Mouse (Mus musculus): Measurements from ENCODE around the gene Ide.

The Ide gene

DNA sequence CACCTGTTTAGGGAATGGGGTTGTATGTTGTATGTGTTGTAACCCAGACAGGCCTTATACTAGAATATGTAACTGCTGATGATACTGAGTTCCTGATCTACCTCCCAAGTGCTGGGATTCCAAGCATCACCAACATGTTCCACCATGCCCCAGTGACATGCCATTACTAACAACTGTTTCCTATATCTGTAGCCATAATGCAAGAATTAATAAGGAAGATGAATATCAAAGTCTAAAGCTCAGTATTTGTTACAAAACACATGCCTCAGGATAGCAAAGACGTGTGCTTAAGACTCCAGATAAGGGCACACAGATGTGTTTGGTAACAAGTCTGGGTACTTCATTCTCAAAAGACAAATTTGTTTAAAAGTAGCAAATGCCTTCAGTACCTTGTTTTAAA is 2.3 kb downstream of the Ide start:
- in situ Hi-C loops (cut with MboI, MseI), result no loop called here

DNA sequence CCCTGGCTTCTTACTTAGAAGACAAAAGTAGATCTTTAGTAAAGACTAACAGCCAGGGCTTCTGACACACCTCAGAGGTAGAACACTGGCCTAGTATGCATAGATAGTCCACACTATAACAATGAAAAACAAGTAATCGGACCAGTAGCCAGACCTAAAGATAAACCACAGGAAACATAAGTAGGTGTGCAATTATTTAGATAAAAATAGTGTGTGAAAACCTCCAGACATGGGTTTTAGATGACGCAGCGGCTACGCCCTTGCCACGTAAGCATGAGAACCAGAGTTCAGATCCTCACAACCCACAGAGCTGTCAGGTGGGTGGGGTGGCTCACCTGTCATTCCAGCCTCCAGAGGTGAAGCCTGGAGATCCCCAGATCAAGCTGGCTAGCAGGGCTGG is 4.3 kb downstream of the Ide start:
- in situ Hi-C loops (cut with MboI, MseI), result loop anchor here (5.0 kb wide), 1 partner anchor 371 kb away; no protein-coding TSS in a partner anchor

- in situ Hi-C loops (cut with MboI, MseI), result loop anchor here (5.0 kb wide), 1 partner anchor 370 kb away; no protein-coding TSS in a partner anchor
Measured at GRCm38 (mm10) chr19:37332726-37333125, 4.9 kb downstream of the Ide start.

GRCm38 (mm10) chr19:37327216-37327615 is 10.4 kb downstream of the Ide start:
- in situ Hi-C loops (cut with MboI, MseI), result no loop called here

DNA sequence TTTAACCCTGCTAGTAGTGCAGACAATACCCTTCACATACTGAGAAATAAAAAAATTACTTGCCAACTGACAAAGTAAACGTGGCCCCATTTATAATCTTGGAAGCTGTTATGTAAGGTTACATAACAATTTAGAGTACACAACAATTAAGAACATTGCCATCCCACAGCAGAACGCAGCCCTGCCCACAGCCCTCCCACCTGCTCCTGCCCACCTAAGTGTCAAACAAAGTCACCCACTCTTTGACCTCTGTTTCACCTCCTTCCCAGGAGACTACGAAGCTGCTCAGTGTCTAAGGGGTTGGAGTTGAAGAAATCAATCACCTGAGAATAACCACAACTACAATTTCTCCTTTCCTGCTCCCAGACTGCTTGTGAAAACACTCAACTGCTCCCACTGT is 14.1 kb downstream of the Ide start:
- in situ Hi-C loops (cut with MboI, MseI), result no loop called here

GRCm38 (mm10) chr19:37320802-37321619 is 16.6 kb downstream of the Ide start:
- in situ Hi-C loops (cut with MboI, MseI), result no loop called here

DNA sequence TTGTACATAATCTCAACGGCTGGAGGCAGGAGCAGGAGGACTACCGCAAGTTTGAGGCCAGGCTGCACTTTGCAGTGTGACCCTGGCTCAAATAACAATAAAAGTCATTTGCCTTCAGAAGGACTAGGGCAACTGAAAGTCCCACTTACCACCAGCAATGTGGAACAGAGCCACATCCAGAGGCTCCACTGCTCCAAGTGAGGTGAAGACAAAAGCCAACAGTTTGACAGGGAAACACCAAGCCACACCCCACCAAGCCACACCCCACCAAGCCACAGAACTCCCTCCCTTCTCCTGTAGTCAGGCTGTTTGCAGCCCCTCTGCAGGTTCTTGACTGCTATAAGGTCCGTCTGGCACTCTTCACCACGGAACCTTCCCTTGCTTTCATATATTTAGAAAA is 20.3 kb downstream of the Ide start:
- in situ Hi-C loops (cut with MboI, MseI), result no loop called here

GRCm38 (mm10) chr19:37315091-37315490 is 22.6 kb downstream of the Ide start:
- in situ Hi-C loops (cut with MboI, MseI), result no loop called here

DNA sequence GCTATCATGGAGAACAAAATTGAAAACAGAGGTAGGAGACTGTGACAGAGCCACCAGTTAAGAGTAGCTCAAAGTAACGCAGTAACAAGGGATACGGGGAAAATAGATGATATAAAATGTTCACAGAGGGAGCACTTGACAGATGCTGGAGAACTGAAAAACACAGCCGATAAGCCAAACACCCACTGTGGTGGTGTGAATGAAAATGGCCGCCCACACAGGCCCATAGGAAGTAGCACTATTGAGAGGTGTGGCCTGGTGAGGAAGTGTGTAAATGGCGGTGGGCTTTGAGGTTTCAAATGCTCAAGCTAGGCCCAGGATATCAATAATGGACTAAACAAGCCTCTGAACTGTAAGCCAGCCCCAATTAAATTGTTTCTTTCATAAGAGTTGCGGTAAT is 26.2 kb downstream of the Ide start:
- in situ Hi-C loops (cut with MboI, MseI), result no loop called here

DNA sequence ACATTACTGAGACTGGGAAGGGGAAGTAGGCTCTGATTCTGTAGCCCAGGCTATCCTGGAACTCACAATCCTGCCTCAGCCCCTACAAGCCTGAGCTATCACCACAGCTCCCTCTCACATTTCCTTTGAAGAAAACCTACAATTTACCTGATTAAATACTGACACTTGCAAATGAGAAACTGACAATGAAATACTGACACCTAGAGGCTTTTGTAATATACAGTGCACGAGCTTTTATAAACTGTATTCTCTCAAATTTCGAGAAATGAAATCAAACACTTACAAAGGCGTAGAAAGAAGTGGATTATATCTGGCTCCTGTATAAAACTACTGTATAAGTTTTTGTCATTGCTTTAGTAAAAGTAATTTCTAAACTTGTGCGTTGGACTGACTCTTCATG is 27.5 kb downstream of the Ide start:
- in situ Hi-C loops (cut with MboI, MseI), result no loop called here

DNA sequence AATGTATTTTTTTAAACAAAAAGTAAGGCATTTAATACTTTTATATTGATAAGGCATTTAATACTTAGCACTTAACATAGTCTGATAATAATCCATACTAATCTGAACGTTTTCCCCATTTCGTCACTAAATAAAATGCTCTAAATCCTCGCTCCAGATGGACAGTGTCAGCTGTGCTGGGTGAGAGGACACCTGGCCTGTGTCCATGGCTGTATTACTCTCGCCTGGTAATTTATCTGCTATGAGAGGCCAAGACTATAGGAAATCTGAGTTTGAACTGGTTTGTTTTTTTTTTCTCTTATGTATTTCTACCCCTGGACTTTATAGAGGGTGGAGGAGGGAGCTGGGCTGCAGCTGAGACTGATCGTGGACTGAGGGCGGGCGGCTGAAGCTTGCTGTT is 28.7 kb downstream of the Ide start:
- in situ Hi-C loops (cut with MboI, MseI), result no loop called here

DNA sequence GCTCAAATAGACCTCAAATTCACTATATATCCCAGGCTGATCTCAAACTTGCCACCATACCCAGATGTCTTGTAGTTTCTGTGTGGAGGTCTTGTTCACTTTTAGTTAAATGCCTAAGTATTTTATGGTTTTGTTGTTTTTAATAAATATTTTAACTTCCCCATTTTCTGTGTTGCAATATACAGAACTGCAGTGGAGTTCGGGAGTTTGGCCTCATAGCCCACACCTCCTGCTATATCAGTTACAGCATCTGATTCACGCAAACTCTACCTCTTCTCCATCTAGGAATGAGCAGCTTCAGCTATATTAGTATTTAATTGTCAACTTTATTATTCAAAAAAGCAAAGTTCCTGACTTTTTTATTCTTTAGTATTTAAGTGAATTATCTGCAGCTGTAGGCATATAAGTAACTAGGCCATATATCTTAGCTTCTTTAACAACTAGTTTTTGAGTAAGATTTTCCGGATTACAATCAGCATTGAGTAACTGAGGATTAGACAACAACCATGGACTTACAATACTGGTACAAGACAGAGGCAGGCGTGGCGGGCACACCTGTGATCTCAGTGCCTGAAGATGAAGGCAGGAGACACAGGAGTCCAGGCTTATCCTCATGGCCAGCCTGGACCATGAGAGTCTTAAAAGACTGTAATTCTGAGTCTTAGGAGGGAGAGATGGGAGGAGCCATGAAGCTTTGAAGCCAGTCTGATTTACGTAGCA is 29.7 kb downstream of the Ide start:
- in situ Hi-C loops (cut with MboI, MseI), result no loop called here

GRCm38 (mm10) chr19:37306176-37306575 is 31.5 kb downstream of the Ide start:
- in situ Hi-C loops (cut with MboI, MseI), result no loop called here

GRCm38 (mm10) chr19:37304866-37305265 is 32.8 kb downstream of the Ide start:
- in situ Hi-C loops (cut with MboI, MseI), result no loop called here

DNA sequence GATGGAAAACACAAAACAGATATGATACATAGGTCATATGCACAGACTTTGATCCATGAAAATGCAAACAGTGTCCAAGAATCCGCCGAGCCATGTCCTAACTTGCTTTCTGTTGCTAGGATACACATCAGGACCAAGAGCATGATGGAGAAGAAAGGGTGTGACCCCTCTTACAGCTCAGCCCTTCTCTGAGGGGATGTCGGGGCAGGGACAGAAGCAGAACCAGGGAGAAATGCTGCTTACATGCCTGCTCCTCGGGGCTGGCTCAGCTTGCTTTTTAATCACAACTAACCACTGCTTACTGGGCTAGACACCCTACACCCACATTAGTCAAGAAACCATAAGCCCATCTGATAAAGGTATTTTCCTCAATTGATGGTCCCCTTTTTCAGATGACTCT is 33.6 kb downstream of the Ide start:
- in situ Hi-C loops (cut with MboI, MseI), result no loop called here

GRCm38 (mm10) chr19:37301733-37302132 is 35.9 kb downstream of the Ide start:
- in situ Hi-C loops (cut with MboI, MseI), result no loop called here

GRCm38 (mm10) chr19:37291676-37292075 is 46.0 kb downstream of the Ide start:
- in situ Hi-C loops (cut with MboI, MseI), result loop anchor here (10.0 kb wide), 1 partner anchor 1043 kb away; no protein-coding TSS in a partner anchor

- in situ Hi-C loops (cut with MboI, MseI), result loop anchor here (10.0 kb wide), 1 partner anchor 1044 kb away; no protein-coding TSS in a partner anchor
Measured at GRCm38 (mm10) chr19:37290906-37291305, 46.7 kb downstream of the Ide start.

- in situ Hi-C loops (cut with MboI, MseI), result loop anchor here (10.0 kb wide), 1 partner anchor 580 kb away; no protein-coding TSS in a partner anchor
Measured at GRCm38 (mm10) chr19:37284775-37285174, 52.9 kb downstream of the Ide start.

- in situ Hi-C loops (cut with MboI, MseI), result loop anchor here (10.0 kb wide), 1 partner anchor 582 kb away; no protein-coding TSS in a partner anchor
Measured at GRCm38 (mm10) chr19:37283166-37283565, 54.5 kb downstream of the Ide start.

GRCm38 (mm10) chr19:37281710-37282109 is 55.9 kb downstream of the Ide start:
- in situ Hi-C loops (cut with MboI, MseI), result loop anchor here (10.0 kb wide), 1 partner anchor 583 kb away; no protein-coding TSS in a partner anchor

DNA sequence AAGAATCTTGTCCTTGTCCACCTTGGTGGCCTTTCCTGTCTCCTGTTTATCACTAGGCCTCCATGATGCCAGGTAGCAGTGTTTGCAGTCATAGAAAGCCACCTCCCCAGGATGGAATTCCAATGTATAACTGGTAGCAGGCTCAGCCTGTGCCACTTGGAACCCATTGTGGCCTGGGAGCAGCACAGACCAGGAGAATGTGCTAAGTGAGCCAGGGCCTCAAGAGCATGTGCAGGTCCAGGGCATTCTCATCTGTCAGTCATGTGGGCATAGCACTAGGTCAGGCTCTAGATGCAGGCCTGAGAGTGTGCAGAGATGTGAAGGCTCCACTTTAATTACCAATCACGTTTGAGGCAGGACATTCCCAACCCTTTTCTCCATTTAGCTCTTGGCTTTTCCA is 58.5 kb downstream of the Ide start:
- in situ Hi-C loops (cut with MboI, MseI), result loop anchor here (10.0 kb wide), 1 partner anchor 1074 kb away; no protein-coding TSS in a partner anchor
